Mouse (Mus musculus) adrenal gland, postnatal 4 days (tissue): ENCODE measurements around the gene Ispd. TPM values are rescaled to one million over a fixed set of nuclear protein-coding genes. Genes with fewer than 3 reads are reported as not detected.

Experiments used
- DNase-seq, 2 experiments: peaks; one replicate each; pipeline ENCODE4 v3.0.0; 2021 to 2022; ENCODE audit warnings: low spot score in 2 of 2, mixed read lengths in 2 of 2
- total RNA-seq, 2 experiments: library from RNA; stranded (reverse); gene quantifications; 2 replicates each; pipeline ENCODE4 v1.2.3; 2021

The Ispd gene
- total RNA-seq, 2 experiments from 2014 or later, result 8.3 to 10.7 TPM

- DNase-seq, result no peak
These were observed 323.1 kb downstream of the Ispd start for GRCm38 (mm10) chr12:36704380-36704779.

- no peak for DNase-seq
These were observed 327.6 kb downstream of the Ispd start for GRCm38 (mm10) chr12:36708810-36709209.

- no peak for DNase-seq
These were observed 332.8 kb downstream of the Ispd start for GRCm38 (mm10) chr12:36713866-36714662.

GRCm38 (mm10) chr12:36717526-36717925 is 336.3 kb downstream of the Ispd start:
- no peak for DNase-seq

- no peak for DNase-seq
These were observed 337.2 kb downstream of the Ispd start for GRCm38 (mm10) chr12:36718417-36718816.

- DNase-seq, result no peak
These were observed 337.8 kb downstream of the Ispd start for GRCm38 (mm10) chr12:36719074-36719473.

GRCm38 (mm10) chr12:36720779-36721178 is 339.5 kb downstream of the Ispd start:
- DNase-seq, result no peak

- DNase-seq, result no peak
These were observed 340.0 kb downstream of the Ispd start for GRCm38 (mm10) chr12:36721223-36721622.

- no peak for DNase-seq
These were observed 341.5 kb downstream of the Ispd start for GRCm38 (mm10) chr12:36722754-36723153.

- no peak for DNase-seq
These were observed 342.1 kb downstream of the Ispd start for GRCm38 (mm10) chr12:36723302-36723701.

- DNase-seq, result no peak
These were observed 343.0 kb downstream of the Ispd start for GRCm38 (mm10) chr12:36724297-36724696.

GRCm38 (mm10) chr12:36725250-36725649 is 344.0 kb downstream of the Ispd start:
- DNase-seq, result no peak

GRCm38 (mm10) chr12:36726026-36726425 is 344.8 kb downstream of the Ispd start:
- no peak for DNase-seq

- DNase-seq, result no peak
These were observed 352.6 kb downstream of the Ispd start for GRCm38 (mm10) chr12:36733673-36734371.

Other genes with a start within 250 kb of the Ispd start
- 10 to 100 TPM; 44.6 to 45.5 TPM for gene Ankmy2, start 224.3 kb upstream of the Ispd start, total RNA-seq
- 10 to 100 TPM; 51.0 to 61.0 TPM for gene Bzw2, start 223.4 kb upstream of the Ispd start, total RNA-seq
- not detected for gene Lrrc72, start 128.1 kb upstream of the Ispd start, total RNA-seq
- 10 to 100 TPM in 1 of 2 experiments, 1 to 10 TPM in 1; 6.6 to 28.8 TPM for gene Sostdc1, start 67.3 kb upstream of the Ispd start, total RNA-seq
- 1 to 10 TPM; 2.5 to 3.5 TPM for gene D630036H23Rik, start 731 bp downstream of the Ispd start, total RNA-seq